ENCODE assay signal across 20 mouse cellular contexts in the genomic region with DNA sequence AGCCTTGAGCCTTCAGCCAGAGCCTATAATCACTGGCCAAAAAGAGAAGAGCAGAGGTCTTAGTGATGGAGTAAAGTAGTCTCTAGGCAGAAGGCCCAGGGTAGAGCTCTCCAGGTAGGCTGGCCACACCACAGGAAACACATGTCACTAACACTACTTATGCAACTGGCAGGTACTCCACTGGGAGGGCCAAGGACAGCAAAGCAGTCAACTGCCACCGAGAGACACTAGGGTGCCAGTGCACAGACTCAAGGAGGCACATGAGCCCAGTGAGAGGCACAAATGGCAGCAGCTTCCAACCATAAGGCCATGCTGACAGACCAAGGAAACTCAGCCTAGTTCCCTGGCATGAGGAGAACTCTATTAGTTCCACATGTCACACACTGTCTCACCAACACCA.
"Had no signal": no experiment of that assay in that cellular context is flagged by ENCODE, and none has a peak within 500 bp of the region (broad histone marks: within the 10 kb centered on the region; RNA-seq: fewer than 3 reads in every experiment).

No protein-coding gene starts in this region.

- H3K4me1 ChIP-seq: limb, embryonic 13.5 days; liver, embryonic 15.5 days; lung, embryonic 15.5 days; stomach, embryonic 15.5 days had no signal

- H3K4me3 ChIP-seq: limb, embryonic 10.5 days; limb, embryonic 13.5 days; liver, embryonic 12.5 days; liver, embryonic 15.5 days; lung, embryonic 15.5 days; neural tube, embryonic 12.5 days; neural tube, embryonic 15.5 days; stomach, embryonic 15.5 days had no signal

- ATAC-seq: inflammation-experienced regulatory T-cells, adult 6 months; intestine, embryonic 16.5 days; liver, embryonic 12.5 days had no signal

- H3K27ac ChIP-seq: limb, embryonic 10.5 days; limb, embryonic 13.5 days; liver, embryonic 12.5 days; liver, embryonic 15.5 days; lung, embryonic 15.5 days; neural tube, embryonic 12.5 days; neural tube, embryonic 15.5 days; stomach, embryonic 15.5 days had no signal

- DNase-seq: kidney, adult 18-20 months; kidney, adult 9 months; kidney, postnatal 14 days; kidney, postnatal 4 days; layer of hippocampus, adult 9-11 months; liver; lung, adult 18-20 months; lung, postnatal 10 days; lung, postnatal 36 days; midbrain, embryonic 14.5 days had no signal

- H3K36me3 ChIP-seq: liver, embryonic 12.5 days; liver, embryonic 15.5 days; lung, embryonic 15.5 days; neural tube, embryonic 12.5 days; neural tube, embryonic 15.5 days; stomach, embryonic 15.5 days had no signal

- H3K27me3 ChIP-seq: limb, embryonic 13.5 days; liver, embryonic 12.5 days; liver, embryonic 15.5 days; lung, embryonic 15.5 days; neural tube, embryonic 12.5 days; neural tube, embryonic 15.5 days; stomach, embryonic 15.5 days had no signal
